Mouse (Mus musculus) hindbrain, embryonic 11.5 days (tissue): ENCODE data around the gene Gm21812. TPM values are rescaled to one million over a fixed set of nuclear protein-coding genes. Genes with fewer than 3 reads are reported as not detected.
"Not testable (repeated sequence)": the region's sequence is repeated elsewhere in the genome, so short reads cannot be mapped to it uniquely, and the experiment has no call there.

Source experiments
- ATAC-seq: fragments of 200-750 bp; cut with Nextera tagmentation; 2 replicates; pipeline ENCODE4 v1.8.0; 2017; ENCODE audit warnings: mild to moderate bottlenecking, moderate TSS enrichment, moderate library complexity; ENCODE audit not compliant: low FRiP score
- DNase-seq: peaks from one replicate; pipeline ENCODE4 v3.0.0-alpha.2; 2015; ENCODE audit warnings: low spot score
- H3K27ac ChIP-seq: fragments of 300-500 bp; sonication (generic); 2 replicates; pipeline ENCODE4 v1.5.1; 2014; ENCODE audit warnings: mild to moderate bottlenecking, low read depth, low read length
- H3K27me3 ChIP-seq: fragments of 300-500 bp; sonication (generic); 2 replicates; pipeline ENCODE4 v1.6.1; 2014; ENCODE audit warnings: mild to moderate bottlenecking, low read length, moderate library complexity, mixed read lengths; ENCODE audit not compliant: control insufficient read depth, insufficient read depth
- H3K36me3 ChIP-seq: fragments of 300-500 bp; sonication (generic); 2 replicates; pipeline ENCODE4 v1.6.1; 2014; ENCODE audit warnings: mild to moderate bottlenecking, low read length, moderate library complexity, mixed read lengths; ENCODE audit not compliant: control insufficient read depth, insufficient read depth
- H3K4me1 ChIP-seq: fragments of 300-500 bp; sonication (generic); replicated peaks from 2 replicates; pipeline ENCODE4 v1.6.1; 2014; ENCODE audit warnings: low read length, mixed read lengths; ENCODE audit not compliant: control insufficient read depth, insufficient read depth
- H3K4me2 ChIP-seq: fragments of 300-500 bp; sonication (generic); replicated peaks from 2 replicates; pipeline ENCODE4 v1.6.1; 2014; ENCODE audit warnings: mild to moderate bottlenecking, low read depth, low read length
- H3K4me3 ChIP-seq: fragments of 300-500 bp; sonication (generic); 2 replicates; pipeline ENCODE4 v1.5.1; 2014; ENCODE audit warnings: low read depth, low read length
- H3K9ac ChIP-seq: fragments of 300-500 bp; sonication (generic); 2 replicates; pipeline ENCODE4 v1.6.1; 2014; ENCODE audit warnings: low read depth, low read length
- H3K9me3 ChIP-seq: fragments of 300-500 bp; sonication (generic); 2 replicates; pipeline ENCODE4 v1.6.1; 2016; ENCODE audit warnings: low read length; ENCODE audit not compliant: control insufficient read depth
- WGBS: fragments of 180-500 bp; shearing (Covaris S2); extraction: QIAGEN DNeasy Blood & Tissue Kit; methylation state at CpG from one replicate; pipeline ENCODE4 v1.1.7; 2014; 5-methylcytosine and 5-hydroxymethylcytosine counted together
- polyA plus RNA-seq: library from polyadenylated mRNA; unstranded; fragments of >200 nt; fragmentation: Nextera tagmentation; extraction: Ambion mirVana; gene quantifications from 2 replicates; pipeline ENCODE4 v1.2.1, GENCODE M21; 2014

Gene Gm21812
- not detected in 2 replicates for polyA plus RNA-seq

- H3K9me3 ChIP-seq, H3K36me3 ChIP-seq, DNase-seq, ATAC-seq, H3K9ac ChIP-seq, H3K27ac ChIP-seq, H3K4me1 ChIP-seq, H3K4me3 ChIP-seq, H3K27me3 ChIP-seq, H3K4me2 ChIP-seq: not testable (repeated sequence)
- WGBS = no CpG with 5 or more reads among the region's 4 CpGs
Measured at GRCm38 (mm10) chrY:9347084-9347483, at the start of gene Gm21812. Gene Gm21812, minus strand, starts transcription at chrY:9347184.

Other genes starting within 250 kb of the Gm21812 start
- not detected in 2 replicates for gene Gm21292, start 213.3 kb downstream of the Gm21812 start, polyA plus RNA-seq
- not detected in 2 replicates for gene Gm21721, start 145.0 kb downstream of the Gm21812 start, polyA plus RNA-seq
- gene Gm21874, start 69.0 kb upstream of the Gm21812 start, polyA plus RNA-seq = not detected in 2 replicates